Mouse (Mus musculus) splenic B cell, adult 2 months (primary cell): ENCODE measurements at regions not wholly inside any gene's neighbourhood (a gene's known extent, or its start where the extent isn't known, plus 50 kb on each side); places are given as distances from the start of the nearest gene placed in this dataset.

Source experiments
- DNase-seq: peaks from one replicate; pipeline ENCODE4 v3.0.0-alpha.2; 2011; ENCODE audit warnings: low read depth, low spot score
- H3K27me3 ChIP-seq: 2 replicates; pipeline ENCODE4 v1.6.1; 2012; ENCODE audit warnings: mild to moderate bottlenecking, low read length, moderate library complexity, mixed read lengths; ENCODE audit not compliant: control insufficient read depth, poor library complexity, insufficient read depth, severe bottlenecking
- H3K36me3 ChIP-seq: 2 replicates; pipeline ENCODE4 v1.6.1; 2012; ENCODE audit warnings: mild to moderate bottlenecking, low read length, moderate library complexity, mixed read lengths; ENCODE audit not compliant: control insufficient read depth, poor library complexity, insufficient read depth, severe bottlenecking

- Histone ChIP-seq H3K36me3 (no peaks in the 10 kb centered on the region), H3K27me3 (no peaks in the 10 kb centered on the region)
- DNase-seq = no peak
These were observed 234.2 kb downstream of the Lmo4 start for GRCm38 (mm10) chr3:143970771-143971170.

- no peaks in the 10 kb centered on the region for H3K36me3 ChIP-seq
- DNase-seq = no peak
- no peaks in the 10 kb centered on the region for H3K27me3 ChIP-seq
These were observed 249.5 kb downstream of the Lmo4 start for GRCm38 (mm10) chr3:143955508-143955907.

- H3K36me3 ChIP-seq = no peaks in the 10 kb centered on the region
- no peak for DNase-seq
- no peaks in the 10 kb centered on the region for H3K27me3 ChIP-seq
These were observed 250.2 kb downstream of the Lmo4 start for GRCm38 (mm10) chr3:143954822-143955221.

- no peaks in the 10 kb centered on the region for H3K27me3 ChIP-seq
- DNase-seq = no peak
- H3K36me3 ChIP-seq = no peaks in the 10 kb centered on the region
These were observed 252.7 kb downstream of the Lmo4 start for GRCm38 (mm10) chr3:143952289-143952688.

GRCm38 (mm10) chr3:143949656-143950055 lies 255.4 kb downstream of the Lmo4 start:
- no peak for DNase-seq
- no peaks in the 10 kb centered on the region for H3K27me3 ChIP-seq

GRCm38 (mm10) chr3:143949026-143949637 lies 255.9 kb downstream of the Lmo4 start:
- H3K27me3 ChIP-seq = no peaks in the 10 kb centered on the region
- no peak for DNase-seq
- H3K36me3 ChIP-seq = no peaks in the 10 kb centered on the region

More at GRCm38 (mm10) chr3:143949656-143950055, 255.4 kb downstream of the Lmo4 start:
- H3K36me3 ChIP-seq = no peaks in the 10 kb centered on the region

- DNase-seq = no peak
- no peaks in the 10 kb centered on the region for H3K36me3 ChIP-seq
- no peaks in the 10 kb centered on the region for H3K27me3 ChIP-seq
These were observed 257.1 kb downstream of the Lmo4 start for GRCm38 (mm10) chr3:143947938-143948267.

GRCm38 (mm10) chr3:143947079-143947937 lies 257.7 kb downstream of the Lmo4 start:
- DNase-seq = no peak
- no peaks in the 10 kb centered on the region for H3K27me3 ChIP-seq
- no peaks in the 10 kb centered on the region for H3K36me3 ChIP-seq

GRCm38 (mm10) chr3:143939068-143939709 lies 265.8 kb downstream of the Lmo4 start:
- DNase-seq = no peak
- no peaks in the 10 kb centered on the region; the same call in 1 of the 2 replicates for H3K27me3 ChIP-seq

GRCm38 (mm10) chr3:143925322-143925721 lies 279.7 kb downstream of the Lmo4 start:
- H3K36me3 ChIP-seq = no peaks in the 10 kb centered on the region
- DNase-seq = peak; percentile 16
- H3K27me3 ChIP-seq = no peaks in the 10 kb centered on the region

More at GRCm38 (mm10) chr3:143939068-143939709, 265.8 kb downstream of the Lmo4 start:
- H3K36me3 ChIP-seq = no peaks in the 10 kb centered on the region

- DNase-seq = no peak
- Histone ChIP-seq H3K27me3 (no peaks in the 10 kb centered on the region), H3K36me3 (no peaks in the 10 kb centered on the region)
These were observed 285.3 kb downstream of the Lmo4 start for GRCm38 (mm10) chr3:143919744-143920143.

- no peak for DNase-seq
- H3K36me3 ChIP-seq = no peaks in the 10 kb centered on the region
- H3K27me3 ChIP-seq = no peaks in the 10 kb centered on the region
These were observed 290.4 kb downstream of the Lmo4 start for GRCm38 (mm10) chr3:143914341-143915217.

GRCm38 (mm10) chr3:143913044-143913574 lies 291.9 kb downstream of the Lmo4 start:
- H3K36me3 ChIP-seq = no peaks in the 10 kb centered on the region
- no peak for DNase-seq
- no peaks in the 10 kb centered on the region for H3K27me3 ChIP-seq

GRCm38 (mm10) chr3:143912433-143912832 lies 292.6 kb downstream of the Lmo4 start:
- DNase-seq = no peak
- Histone ChIP-seq H3K36me3 (no peaks in the 10 kb centered on the region), H3K27me3 (no peaks in the 10 kb centered on the region)
